Mouse (Mus musculus): Measurements from ENCODE around the gene 4933424G06Rik. TPM values are rescaled to one million over a fixed set of nuclear protein-coding genes. Genes with fewer than 3 reads are reported as not detected.

Gene 4933424G06Rik
- polyA plus RNA-seq, 1 experiment from 2014 or later: 0.11 TPM

DNA sequence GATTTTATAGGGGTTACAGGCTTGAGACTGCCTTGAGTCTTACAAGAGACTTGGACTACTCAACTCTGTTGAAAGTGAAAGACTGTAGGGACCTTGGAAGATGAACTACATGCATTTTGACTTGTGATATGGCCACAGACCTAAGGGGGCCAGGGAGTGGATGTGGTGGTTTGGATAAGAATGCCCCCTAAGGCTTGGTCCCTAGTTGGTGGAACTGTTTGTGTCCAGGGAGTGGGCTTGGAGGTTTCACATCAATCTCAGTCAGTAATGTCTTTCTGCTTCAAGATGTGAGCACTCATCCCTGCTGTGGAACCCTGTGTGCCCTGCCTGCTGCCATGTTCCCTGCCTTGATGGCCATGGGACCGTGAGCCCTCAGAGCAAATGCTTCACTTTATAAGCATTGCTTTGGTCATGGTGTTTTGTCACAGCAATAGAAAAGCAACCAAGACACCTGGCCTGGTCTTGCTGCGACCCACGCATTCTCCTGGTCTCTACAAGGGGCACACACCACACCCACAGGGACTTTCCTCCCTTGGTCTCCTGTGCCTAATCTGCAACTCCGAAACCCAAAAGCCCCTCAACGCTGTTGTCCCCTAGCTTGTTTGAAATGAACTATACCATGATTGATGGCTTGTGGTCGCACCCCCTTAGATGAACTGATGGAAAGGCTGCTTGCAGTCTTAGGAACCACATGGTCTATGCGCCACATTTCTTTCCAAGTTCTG lies 96.4 kb downstream of the 4933424G06Rik start:
- H3K4me1 ChIP-seq (replicated peaks; ENCODE audit: insufficient read depth, low read length): no peaks in the 10 kb centered on the region
- no peaks in the 10 kb centered on the region for H3K9me3 ChIP-seq (replicated peaks; ENCODE audit: low read length)
- ATAC-seq (replicated peaks; ENCODE audit: low FRiP score, low read depth) (no peak), DNase-seq (ENCODE audit: low spot score) (no peak)
- H3K27ac ChIP-seq: no peak overlapping the region
- H3K4me3 ChIP-seq (replicated peaks; ENCODE audit: low read depth, low read length): no peak overlapping the region
- no peak overlapping the region for H3K9ac ChIP-seq (ENCODE audit: low read depth, low read length)
- TF ChIP-seq CTCF (IDR thresholded peaks at IDR 0.05; ENCODE audit: low read depth): no peak
- WGBS: 95% methylated on average over 7 of the region's 7 CpGs
- H3K27me3 ChIP-seq (ENCODE audit: insufficient read depth, low read length): no peaks in the 10 kb centered on the region
- H3K36me3 ChIP-seq (ENCODE audit: insufficient read depth, low read length): peaks cover 64% of the 10 kb centered on the region
- no peak overlapping the region for H3K4me2 ChIP-seq (ENCODE audit: low read length)

DNA sequence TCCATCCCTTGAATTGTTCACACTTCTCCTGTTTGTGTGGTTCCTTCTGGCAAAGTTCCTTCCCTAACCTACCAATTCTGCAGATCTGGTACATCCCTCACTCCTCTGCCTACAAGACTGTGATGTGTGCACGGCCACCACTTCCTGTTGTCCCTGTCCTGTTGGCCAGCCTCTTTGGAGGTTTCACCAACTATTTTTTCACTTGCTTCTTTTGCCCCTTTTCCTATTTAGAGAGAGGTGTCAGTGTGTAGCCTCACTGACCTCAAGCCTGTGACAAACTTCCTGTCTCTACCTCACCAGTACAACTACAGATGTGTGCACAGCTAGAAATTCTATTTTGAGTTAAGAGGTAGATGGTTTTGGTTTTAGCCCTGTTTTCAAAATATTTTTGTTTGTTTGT lies 97.1 kb downstream of the 4933424G06Rik start:
- no peak overlapping the region for H3K4me3 ChIP-seq (replicated peaks; ENCODE audit: low read depth, low read length)
- no peaks in the 10 kb centered on the region for H3K4me1 ChIP-seq (replicated peaks; ENCODE audit: insufficient read depth, low read length)
- DNase-seq (ENCODE audit: low spot score): no peak
- no peaks in the 10 kb centered on the region for H3K9me3 ChIP-seq (replicated peaks; ENCODE audit: low read length)
- H3K27ac ChIP-seq: no peak overlapping the region
- H3K9ac ChIP-seq (ENCODE audit: low read depth, low read length): no peak overlapping the region
- WGBS: 81% methylated on average over 1 of the region's 1 CpGs
- ATAC-seq (replicated peaks; ENCODE audit: low FRiP score, low read depth): no peak
- no peak overlapping the region for H3K4me2 ChIP-seq (ENCODE audit: low read length)
- H3K36me3 ChIP-seq (ENCODE audit: insufficient read depth, low read length): peaks cover 67% of the 10 kb centered on the region
- no peaks in the 10 kb centered on the region for H3K27me3 ChIP-seq (ENCODE audit: insufficient read depth, low read length)
- no peak for TF ChIP-seq CTCF (IDR thresholded peaks at IDR 0.05; ENCODE audit: low read depth)

Small RNAs within 50 kb of the gene (microRNA-seq; reads per million reads assigned to microRNA genes)
- gene Gm24133: not detected

Other genes with a start within 250 kb of the 4933424G06Rik start
- gene Cnnm4, start 238.5 kb upstream of the 4933424G06Rik start, polyA plus RNA-seq (2015; fragmentation: Nextera tagmentation; extraction: Ambion mirVana): 9.4 and 10.9 TPM in 2 replicates
- gene Cnnm3, start 198.3 kb upstream of the 4933424G06Rik start, polyA plus RNA-seq (2015; fragmentation: Nextera tagmentation; extraction: Ambion mirVana): 3.4 and 3.8 TPM in 2 replicates
- 8.7 and 10.9 TPM in 2 replicates for gene Ankrd23, start 173.3 kb upstream of the 4933424G06Rik start, polyA plus RNA-seq (2015; fragmentation: Nextera tagmentation; extraction: Ambion mirVana)
- gene Gm42417, start 170.7 kb upstream of the 4933424G06Rik start, polyA plus RNA-seq (2015; fragmentation: Nextera tagmentation; extraction: Ambion mirVana): not detected in 2 replicates
- 22.0 and 24.6 TPM in 2 replicates for gene Ankrd39, start 162.7 kb upstream of the 4933424G06Rik start, polyA plus RNA-seq (2015; fragmentation: Nextera tagmentation; extraction: Ambion mirVana)
- gene Sema4c, start 151.8 kb upstream of the 4933424G06Rik start, polyA plus RNA-seq (2015; fragmentation: Nextera tagmentation; extraction: Ambion mirVana): 13.5 and 14.7 TPM in 2 replicates
- gene Fam178b, start 27.0 kb upstream of the 4933424G06Rik start, polyA plus RNA-seq (2015; fragmentation: Nextera tagmentation; extraction: Ambion mirVana): 1.0 and 1.6 TPM in 2 replicates
- gene Cox5b, start 18.7 kb upstream of the 4933424G06Rik start, polyA plus RNA-seq (2015; fragmentation: Nextera tagmentation; extraction: Ambion mirVana): 1,072 and 1,147 TPM in 2 replicates
- 77.8 and 92.8 TPM in 2 replicates for gene Actr1b, start 4.3 kb downstream of the 4933424G06Rik start, polyA plus RNA-seq (2015; fragmentation: Nextera tagmentation; extraction: Ambion mirVana)
- 0.17 and 0.51 TPM in 2 replicates for gene Zap70, start 51.6 kb downstream of the 4933424G06Rik start, polyA plus RNA-seq (2015; fragmentation: Nextera tagmentation; extraction: Ambion mirVana)
- gene Tmem131, start 233.5 kb downstream of the 4933424G06Rik start, polyA plus RNA-seq (2015; fragmentation: Nextera tagmentation; extraction: Ambion mirVana): 9.0 and 9.2 TPM in 2 replicates

Data from kidney, postnatal 0 days (tissue).